ENCODE assay signal across 19 mouse cellular contexts in genomic region chr7:99230061-99230747, GRCm38 (mm10). TPM values are rescaled to one million over a fixed set of nuclear protein-coding genes. Genes with fewer than 3 reads are reported as not detected.
DNase-seq lines count a peak whose midpoint lies in the region; ATAC-seq and TF ChIP-seq lines count a peak whose summit lies in the region.
"Had no signal": no experiment of that assay in that cellular context is flagged by ENCODE, and none has a peak within 500 bp of the region (broad histone marks: within the 10 kb centered on the region; RNA-seq: fewer than 3 reads in every experiment).

No protein-coding gene starts in this region.

- H3K27me3 ChIP-seq in liver, embryonic 12.5 days (replicated peaks) = no peaks in the 10 kb centered on the region
- no peaks in the 10 kb centered on the region for H3K27me3 ChIP-seq in intestine, embryonic 16.5 days (replicated peaks; ENCODE audit: control insufficient read depth, insufficient read depth, low read length)
- no peaks in the 10 kb centered on the region for H3K27me3 ChIP-seq in liver, postnatal 0 days (ENCODE audit: insufficient read depth, low read length)
- H3K27me3 ChIP-seq: embryonic facial prominence, embryonic 13.5 days; forebrain, embryonic 12.5 days; neural tube, embryonic 12.5 days had no signal

- H3K9me3 ChIP-seq in liver, embryonic 12.5 days (replicated peaks) = no peaks in the 10 kb centered on the region
- no peaks in the 10 kb centered on the region for H3K9me3 ChIP-seq in intestine, embryonic 16.5 days (ENCODE audit: control insufficient read depth, low read length)
- no peaks in the 10 kb centered on the region for H3K9me3 ChIP-seq in liver, postnatal 0 days (ENCODE audit: low read length)
- H3K9me3 ChIP-seq: embryonic facial prominence, embryonic 13.5 days; forebrain, embryonic 12.5 days; G1E; neural tube, embryonic 12.5 days had no signal

- H3K36me3 ChIP-seq in liver, embryonic 12.5 days = 0 out of 2 replicates have a peak, but pooled peaks cover 5% of the 10 kb centered on the region
- H3K36me3 ChIP-seq in intestine, embryonic 16.5 days (ENCODE audit: control insufficient read depth, insufficient read depth, low read length) = no peaks in the 10 kb centered on the region
- H3K36me3 ChIP-seq in liver, postnatal 0 days (replicated peaks; ENCODE audit: insufficient read depth, low read length) = no peaks in the 10 kb centered on the region; the same call in none of the 2 replicates
- H3K36me3 ChIP-seq: embryonic facial prominence, embryonic 13.5 days; forebrain, embryonic 12.5 days; G1E; neural tube, embryonic 12.5 days had no signal

- no peak overlapping the region for H3K4me2 ChIP-seq in liver, embryonic 12.5 days
- H3K4me2 ChIP-seq in intestine, embryonic 16.5 days (ENCODE audit: low read depth, low read length) = no peak overlapping the region
- H3K4me2 ChIP-seq in liver, postnatal 0 days (ENCODE audit: low read depth, low read length) = no peak overlapping the region
- H3K4me2 ChIP-seq: embryonic facial prominence, embryonic 13.5 days; forebrain, embryonic 12.5 days; neural tube, embryonic 12.5 days had no signal

- 45% methylated on average over 7 of the region's 7 CpGs for WGBS in liver, embryonic 12.5 days (ENCODE audit: insufficient replicate concordance)
- WGBS in intestine, embryonic 16.5 days = 61% methylated on average over 7 of the region's 7 CpGs
- WGBS in liver, postnatal 0 days (ENCODE audit: insufficient replicate concordance) = 52% methylated on average over 7 of the region's 7 CpGs

- ATAC-seq in liver, embryonic 12.5 days = no peak
- peak; percentile 87 for ATAC-seq in intestine, embryonic 16.5 days
- ATAC-seq in liver, postnatal 0 days = no peak

- TF ChIP-seq CTCF in liver, postnatal 0 days (IDR thresholded peaks at IDR 0.05; ENCODE audit: low read depth) = no peak

- intact Hi-C loops in heart, postnatal 14 days (cut with DNase I) = no loop called here

- no peak overlapping the region for H3K4me3 ChIP-seq in liver, embryonic 12.5 days
- no peak overlapping the region for H3K4me3 ChIP-seq in intestine, embryonic 16.5 days (ENCODE audit: low read length)
- no peak overlapping the region for H3K4me3 ChIP-seq in liver, postnatal 0 days (ENCODE audit: low read depth, low read length)
- H3K4me3 ChIP-seq: embryonic facial prominence, embryonic 13.5 days; forebrain, embryonic 12.5 days; neural tube, embryonic 12.5 days had no signal

- peaks cover 23% of the 10 kb centered on the region for H3K4me1 ChIP-seq in liver, embryonic 12.5 days
- H3K4me1 ChIP-seq in intestine, embryonic 16.5 days (ENCODE audit: control insufficient read depth, insufficient read depth, low read length) = peaks cover 15% of the 10 kb centered on the region; the same call in 1 of the 2 replicates
- peaks cover 27% of the 10 kb centered on the region for H3K4me1 ChIP-seq in liver, postnatal 0 days (ENCODE audit: insufficient read depth)
- H3K4me1 ChIP-seq: forebrain, embryonic 12.5 days; neural tube, embryonic 12.5 days had no signal

- no peak for DNase-seq in liver
- peak; percentile 34 for DNase-seq in kidney, postnatal 10 days
- DNase-seq in liver, postnatal 0 days = no peak
- DNase-seq in urinary bladder, postnatal 25 days (ENCODE audit: low spot score) = no peak
- DNase-seq in frontal cortex, postnatal 14 days (ENCODE audit: low spot score in 2 of 2) = no peak
- no peak for DNase-seq in heart, postnatal 14 days

- H3K27ac ChIP-seq in liver, embryonic 12.5 days = 0 out of 2 replicates have a peak overlapping the region, but pooled peaks have one; percentile 37
- H3K27ac ChIP-seq in intestine, embryonic 16.5 days (ENCODE audit: low read length) = peak overlapping the region; percentile 80
- peak overlapping the region; percentile 55; the same call in 1 of the 2 replicates for H3K27ac ChIP-seq in liver, postnatal 0 days (ENCODE audit: low read depth)
- H3K27ac ChIP-seq: embryonic facial prominence, embryonic 13.5 days; forebrain, embryonic 12.5 days; neural tube, embryonic 12.5 days had no signal

- no peak overlapping the region for H3K9ac ChIP-seq in liver, embryonic 12.5 days
- 0 out of 2 replicates have a peak overlapping the region, but pooled peaks have one; percentile 56 for H3K9ac ChIP-seq in intestine, embryonic 16.5 days (ENCODE audit: low read depth, low read length)
- no peak overlapping the region; the same call in 1 of the 2 replicates for H3K9ac ChIP-seq in liver, postnatal 0 days (replicated peaks)
- H3K9ac ChIP-seq: embryonic facial prominence, embryonic 13.5 days; forebrain, embryonic 12.5 days; neural tube, embryonic 12.5 days had no signal

- TF ChIP-seq EP300 in liver, postnatal 0 days (IDR thresholded peaks at IDR 0.05; ENCODE audit: low read depth) = no peak

RNA-seq across cellular contexts. Expression of gene Mogat2, which starts 8.2 kb away (rescaled TPM):
- polyA plus RNA-seq in liver, embryonic 12.5 days (2016; fragmentation: Nextera tagmentation; extraction: Ambion mirVana) = 28.8 and 33.9 TPM in 2 replicates
- polyA plus RNA-seq in intestine, embryonic 16.5 days (2015; fragmentation: Nextera tagmentation; extraction: Ambion mirVana) = 234 and 306 TPM in 2 replicates
- 3.9 and 4.0 TPM in 2 replicates for polyA plus RNA-seq in liver, postnatal 0 days (2015; fragmentation: Nextera tagmentation; extraction: Ambion mirVana)
- not detected for total RNA-seq in heart, postnatal 14 days (2021)
- total RNA-seq: G1E; gastrocnemius, adult 8-10 months; heart, adult 8-10 months; heart, postnatal 36 days; layer of hippocampus, postnatal 25 days; left cerebral cortex, postnatal 36 days; midbrain, postnatal 0 days had no signal

RNA-seq across cellular contexts. Expression of gene Map6, which starts 37.0 kb away (rescaled TPM):
- polyA plus RNA-seq in liver, embryonic 12.5 days (2016; fragmentation: Nextera tagmentation; extraction: Ambion mirVana) = 0.13 and 0.25 TPM in 2 replicates
- polyA plus RNA-seq in intestine, embryonic 16.5 days (2015; fragmentation: Nextera tagmentation; extraction: Ambion mirVana) = 3.5 and 4.2 TPM in 2 replicates
- 0.06 TPM in 2 replicates for polyA plus RNA-seq in liver, postnatal 0 days (2015; fragmentation: Nextera tagmentation; extraction: Ambion mirVana)
- 1 to 10 TPM; 3.0 to 4.3 TPM for total RNA-seq in heart, postnatal 14 days (2021)
- total RNA-seq: megakaryocyte progenitor cell, adult 5-6 weeks had no signal
- polyA plus RNA-seq: G1E had no signal

RNA-seq across cellular contexts. Expression of gene Dgat2, which starts 47.7 kb away (rescaled TPM):
- 57.5 and 59.3 TPM in 2 replicates for polyA plus RNA-seq in liver, embryonic 12.5 days (2016; fragmentation: Nextera tagmentation; extraction: Ambion mirVana)
- 325 and 488 TPM in 2 replicates for polyA plus RNA-seq in intestine, embryonic 16.5 days (2015; fragmentation: Nextera tagmentation; extraction: Ambion mirVana)
- 226 and 249 TPM in 2 replicates for polyA plus RNA-seq in liver, postnatal 0 days (2015; fragmentation: Nextera tagmentation; extraction: Ambion mirVana)
- total RNA-seq in heart, postnatal 14 days (2021) = 100 to 1,000 TPM; 256 to 300 TPM
